Mouse (Mus musculus): ENCODE measurements around the gene Cdc26.

- TF ChIP-seq CTCF (IDR thresholded peaks at IDR 0.05; ENCODE audit: borderline replicate concordance, insufficient read depth, low read depth, low read length) = no peak
- no peak for TF ChIP-seq POLR2A (IDR thresholded peaks at IDR 0.05; ENCODE audit: borderline replicate concordance, insufficient read depth, low read length)
Measured at GRCm38 (mm10) chr4:62393459-62393858, 15.0 kb downstream of the Cdc26 start.

All from cerebellum, adult 2 months (tissue).